Mouse (Mus musculus) limb, embryonic 12.5 days (tissue): ENCODE measurements around the gene Fam120b. TPM values are rescaled to one million over a fixed set of nuclear protein-coding genes. Genes with fewer than 3 reads are reported as not detected.

Experiments used
- ATAC-seq: fragments of 200-750 bp; cut with Nextera tagmentation; 2 replicates; pipeline ENCODE4 v1.8.0; 2017; ENCODE audit warnings: low read depth, moderate TSS enrichment; ENCODE audit not compliant: insufficient number of reproducible peaks, insufficient read depth, low FRiP score, low TSS enrichment
- H3K27ac ChIP-seq: fragments of 300-500 bp; sonication (generic); 2 replicates; pipeline ENCODE4 v1.5.1; 2016; ENCODE audit warnings: mild to moderate bottlenecking, moderate library complexity
- H3K27me3 ChIP-seq: fragments of 300-500 bp; sonication (generic); 2 replicates; pipeline ENCODE4 v1.6.1; 2016; ENCODE audit warnings: mild to moderate bottlenecking, moderate library complexity
- H3K36me3 ChIP-seq: fragments of 300-500 bp; sonication (generic); 2 replicates; pipeline ENCODE4 v1.6.1; 2016; ENCODE audit warnings: mild to moderate bottlenecking, moderate library complexity
- H3K4me1 ChIP-seq: fragments of 300-500 bp; sonication (generic); replicated peaks from 2 replicates; pipeline ENCODE4 v1.6.1; 2016
- H3K4me2 ChIP-seq: fragments of 300-500 bp; sonication (generic); 2 replicates; pipeline ENCODE4 v1.6.1; 2016; ENCODE audit warnings: mild to moderate bottlenecking, moderate library complexity
- H3K4me3 ChIP-seq: fragments of 300-500 bp; sonication (generic); replicated peaks from 2 replicates; pipeline ENCODE4 v1.5.1; 2016; ENCODE audit warnings: mild to moderate bottlenecking
- H3K9ac ChIP-seq: fragments of 300-500 bp; sonication (generic); replicated peaks from 2 replicates; pipeline ENCODE4 v1.6.1; 2016; ENCODE audit warnings: mild to moderate bottlenecking, moderate library complexity
- H3K9me3 ChIP-seq: fragments of 300-500 bp; sonication (generic); 2 replicates; pipeline ENCODE4 v1.6.1; 2016; ENCODE audit warnings: mild to moderate bottlenecking, moderate library complexity
- WGBS: fragments of 180-500 bp; shearing (Covaris S2); methylation state at CpG from one replicate; pipeline ENCODE4 v1.1.7; 2016; 5-methylcytosine and 5-hydroxymethylcytosine counted together
- polyA plus RNA-seq: library from polyadenylated mRNA; unstranded; fragments of >200 nt; fragmentation: Nextera tagmentation; extraction: Ambion mirVana; gene quantifications from 2 replicates; pipeline ENCODE4 v1.2.1, GENCODE M21; 2016

The Fam120b gene
- polyA plus RNA-seq, 1 experiment from 2014 or later: 35.2 TPM

GRCm38 (mm10) chr17:15419534-15419933 lies 23.5 kb downstream of the Fam120b start:
- Histone ChIP-seq H3K4me1 (no peaks in the 10 kb centered on the region), H3K4me3 (no peak overlapping the region), H3K27ac (no peak overlapping the region), H3K9ac (no peak overlapping the region), H3K4me2 (no peak overlapping the region), H3K9me3 (no peaks in the 10 kb centered on the region), H3K27me3 (no peaks in the 10 kb centered on the region), H3K36me3 (peaks cover 96% of the 10 kb centered on the region)
- WGBS: 79% methylated on average over 8 of the region's 8 CpGs
- no peak for ATAC-seq

- Histone ChIP-seq H3K9me3 (no peaks in the 10 kb centered on the region), H3K4me1 (no peaks in the 10 kb centered on the region), H3K27me3 (no peaks in the 10 kb centered on the region), H3K4me3 (no peak overlapping the region), H3K9ac (no peak overlapping the region), H3K27ac (no peak overlapping the region), H3K36me3 (peaks cover 96% of the 10 kb centered on the region), H3K4me2 (no peak overlapping the region)
- WGBS: 91% methylated on average over 8 of the region's 8 CpGs
- no peak for ATAC-seq
Observed at GRCm38 (mm10) chr17:15420021-15420603, 24.1 kb downstream of the Fam120b start.

- H3K9ac ChIP-seq: no peak overlapping the region
- H3K4me3 ChIP-seq: no peak overlapping the region
- no peaks in the 10 kb centered on the region for H3K4me1 ChIP-seq
- H3K36me3 ChIP-seq: peaks cover 94% of the 10 kb centered on the region
- no peaks in the 10 kb centered on the region for H3K27me3 ChIP-seq
- H3K27ac ChIP-seq: no peak overlapping the region
- H3K9me3 ChIP-seq: no peaks in the 10 kb centered on the region
- no peak overlapping the region for H3K4me2 ChIP-seq
- ATAC-seq: no peak
- WGBS: 97% methylated on average over 6 of the region's 6 CpGs
Observed at GRCm38 (mm10) chr17:15421446-15421845, 25.4 kb downstream of the Fam120b start.

GRCm38 (mm10) chr17:15422666-15423065 lies 26.7 kb downstream of the Fam120b start:
- Histone ChIP-seq H3K4me3 (no peak overlapping the region), H3K9ac (no peak overlapping the region), H3K36me3 (peaks cover 93% of the 10 kb centered on the region), H3K4me2 (no peak overlapping the region), H3K4me1 (no peaks in the 10 kb centered on the region), H3K27me3 (no peaks in the 10 kb centered on the region), H3K27ac (no peak overlapping the region), H3K9me3 (no peaks in the 10 kb centered on the region)
- 68% methylated on average over 9 of the region's 9 CpGs for WGBS
- ATAC-seq: no peak

- Histone ChIP-seq H3K27ac (no peak overlapping the region), H3K4me3 (no peak overlapping the region), H3K36me3 (peaks cover 93% of the 10 kb centered on the region), H3K9me3 (no peaks in the 10 kb centered on the region), H3K9ac (no peak overlapping the region), H3K27me3 (no peaks in the 10 kb centered on the region), H3K4me2 (no peak overlapping the region), H3K4me1 (no peaks in the 10 kb centered on the region)
- no peak for ATAC-seq
- WGBS: 55% methylated on average over 8 of the region's 8 CpGs
Observed at GRCm38 (mm10) chr17:15423080-15423765, 27.2 kb downstream of the Fam120b start.

- H3K27me3 ChIP-seq: no peaks in the 10 kb centered on the region
- H3K4me3 ChIP-seq: no peak overlapping the region
- no peak overlapping the region for H3K9ac ChIP-seq
- no peak for ATAC-seq
- no peaks in the 10 kb centered on the region for H3K9me3 ChIP-seq
- H3K4me2 ChIP-seq: no peak overlapping the region
- peaks cover 93% of the 10 kb centered on the region for H3K36me3 ChIP-seq
- 74% methylated on average over 3 of the region's 3 CpGs for WGBS
- H3K27ac ChIP-seq: no peak overlapping the region
- no peaks in the 10 kb centered on the region for H3K4me1 ChIP-seq
Observed at GRCm38 (mm10) chr17:15425931-15426330, 29.9 kb downstream of the Fam120b start.

GRCm38 (mm10) chr17:15429451-15429850 lies 33.4 kb downstream of the Fam120b start:
- Histone ChIP-seq H3K9me3 (no peaks in the 10 kb centered on the region), H3K27me3 (no peaks in the 10 kb centered on the region), H3K9ac (no peak overlapping the region), H3K4me1 (no peaks in the 10 kb centered on the region), H3K4me2 (no peak overlapping the region), H3K4me3 (no peak overlapping the region), H3K36me3 (peaks cover 85% of the 10 kb centered on the region), H3K27ac (no peak overlapping the region)
- WGBS: 78% methylated on average over 6 of the region's 6 CpGs
- ATAC-seq: no peak

- Histone ChIP-seq H3K27me3 (no peaks in the 10 kb centered on the region), H3K4me3 (no peak overlapping the region), H3K4me2 (no peak overlapping the region), H3K4me1 (no peaks in the 10 kb centered on the region), H3K27ac (no peak overlapping the region), H3K36me3 (peaks cover 81% of the 10 kb centered on the region), H3K9ac (no peak overlapping the region), H3K9me3 (no peaks in the 10 kb centered on the region)
- ATAC-seq: no peak
- WGBS: 52% methylated on average over 1 of the region's 1 CpGs
Observed at GRCm38 (mm10) chr17:15429937-15430336, 33.9 kb downstream of the Fam120b start.

GRCm38 (mm10) chr17:15431021-15431514 lies 35.1 kb downstream of the Fam120b start:
- Histone ChIP-seq H3K9ac (no peak overlapping the region), H3K27me3 (no peaks in the 10 kb centered on the region), H3K9me3 (no peaks in the 10 kb centered on the region), H3K4me2 (no peak overlapping the region), H3K4me3 (no peak overlapping the region), H3K4me1 (no peaks in the 10 kb centered on the region), H3K36me3 (peaks cover 70% of the 10 kb centered on the region), H3K27ac (no peak overlapping the region)
- ATAC-seq: no peak
- WGBS: 59% methylated on average over 5 of the region's 5 CpGs

- Histone ChIP-seq H3K9me3 (no peaks in the 10 kb centered on the region), H3K4me3 (no peak overlapping the region), H3K27me3 (no peaks in the 10 kb centered on the region), H3K4me2 (no peak overlapping the region), H3K27ac (no peak overlapping the region), H3K4me1 (no peaks in the 10 kb centered on the region), H3K36me3 (peaks cover 68% of the 10 kb centered on the region), H3K9ac (no peak overlapping the region)
- 95% methylated on average over 4 of the region's 4 CpGs for WGBS
- no peak for ATAC-seq
Observed at GRCm38 (mm10) chr17:15431551-15431950, 35.5 kb downstream of the Fam120b start.

- 77% methylated on average over 3 of the region's 3 CpGs for WGBS
- Histone ChIP-seq H3K36me3 (peaks cover 64% of the 10 kb centered on the region), H3K9me3 (no peaks in the 10 kb centered on the region), H3K9ac (no peak overlapping the region), H3K4me1 (no peaks in the 10 kb centered on the region), H3K27ac (no peak overlapping the region), H3K4me3 (no peak overlapping the region), H3K27me3 (no peaks in the 10 kb centered on the region), H3K4me2 (no peak overlapping the region)
- no peak for ATAC-seq
Observed at GRCm38 (mm10) chr17:15432036-15432435, 36.0 kb downstream of the Fam120b start.

- no peaks in the 10 kb centered on the region for H3K9me3 ChIP-seq
- H3K4me2 ChIP-seq: no peak overlapping the region
- 78% methylated on average over 3 of the region's 3 CpGs for WGBS
Observed at GRCm38 (mm10) chr17:15434748-15435147, 38.7 kb downstream of the Fam120b start.

More at GRCm38 (mm10) chr17:15434748-15435147, 38.7 kb downstream of the Fam120b start:
- Histone ChIP-seq H3K9ac (no peak overlapping the region), H3K4me3 (no peak overlapping the region), H3K27me3 (no peaks in the 10 kb centered on the region), H3K27ac (no peak overlapping the region), H3K4me1 (peaks cover under 1% of the 10 kb centered on the region; the same call in 1 of the 2 replicates), H3K36me3 (peaks cover 38% of the 10 kb centered on the region)
- ATAC-seq: no peak
